Mouse (Mus musculus) heart, embryonic 16.5 days (tissue): Measurements from ENCODE around the gene Igf2bp2. TPM values are rescaled to one million over a fixed set of nuclear protein-coding genes. Genes with fewer than 3 reads are reported as not detected.

Source experiments
- ATAC-seq: fragments of 200-750 bp; cut with Nextera tagmentation; replicated peaks from 2 replicates; pipeline ENCODE4 v1.8.0; 2017; ENCODE audit warnings: moderate number of reproducible peaks; ENCODE audit not compliant: insufficient read depth, low FRiP score; ENCODE audit errors: extremely low read depth
- H3K27ac ChIP-seq: fragments of 300-500 bp; sonication (generic); 2 replicates; pipeline ENCODE4 v1.5.1; 2014; ENCODE audit warnings: mild to moderate bottlenecking, low read length, control low read depth, moderate library complexity
- H3K27me3 ChIP-seq: fragments of 300-500 bp; sonication (generic); 2 replicates; pipeline ENCODE4 v1.6.1; 2014; ENCODE audit warnings: low read length, mixed read lengths; ENCODE audit not compliant: control insufficient read depth, insufficient read depth
- H3K36me3 ChIP-seq: fragments of 300-500 bp; sonication (generic); 2 replicates; pipeline ENCODE4 v1.6.1; 2014; ENCODE audit not compliant: control insufficient read depth, insufficient read depth
- H3K4me1 ChIP-seq: fragments of 300-500 bp; sonication (generic); 2 replicates; pipeline ENCODE4 v1.6.1; 2014; ENCODE audit warnings: low read length, mixed read lengths; ENCODE audit not compliant: control insufficient read depth, insufficient read depth
- H3K4me2 ChIP-seq: fragments of 300-500 bp; sonication (generic); 2 replicates; pipeline ENCODE4 v1.6.1; 2014; ENCODE audit warnings: low read depth, mild to moderate bottlenecking, control low read depth, low read length
- H3K4me3 ChIP-seq: fragments of 300-500 bp; sonication (generic); 2 replicates; pipeline ENCODE4 v1.5.1; 2014; ENCODE audit warnings: mild to moderate bottlenecking, control low read depth, low read length
- H3K9ac ChIP-seq: fragments of 300-500 bp; sonication (generic); 2 replicates; pipeline ENCODE4 v1.6.1; 2014; ENCODE audit warnings: low read length, control low read depth
- H3K9me3 ChIP-seq: fragments of 300-500 bp; sonication (generic); replicated peaks from 2 replicates; pipeline ENCODE4 v1.6.1; 2016; ENCODE audit warnings: low read length; ENCODE audit not compliant: control insufficient read depth
- WGBS: fragments of 180-500 bp; shearing (Covaris S2); extraction: QIAGEN DNeasy Blood & Tissue Kit; methylation state at CpG from one replicate; pipeline ENCODE4 v1.1.7; 2014; 5-methylcytosine and 5-hydroxymethylcytosine counted together
- polyA plus RNA-seq: library from polyadenylated mRNA; unstranded; fragments of >200 nt; fragmentation: Nextera tagmentation; extraction: Ambion mirVana; gene quantifications from 2 replicates; pipeline ENCODE4 v1.2.1, GENCODE M21; 2015

Igf2bp2 gene
- polyA plus RNA-seq, 1 experiment from 2014 or later = 34.5 TPM

DNA sequence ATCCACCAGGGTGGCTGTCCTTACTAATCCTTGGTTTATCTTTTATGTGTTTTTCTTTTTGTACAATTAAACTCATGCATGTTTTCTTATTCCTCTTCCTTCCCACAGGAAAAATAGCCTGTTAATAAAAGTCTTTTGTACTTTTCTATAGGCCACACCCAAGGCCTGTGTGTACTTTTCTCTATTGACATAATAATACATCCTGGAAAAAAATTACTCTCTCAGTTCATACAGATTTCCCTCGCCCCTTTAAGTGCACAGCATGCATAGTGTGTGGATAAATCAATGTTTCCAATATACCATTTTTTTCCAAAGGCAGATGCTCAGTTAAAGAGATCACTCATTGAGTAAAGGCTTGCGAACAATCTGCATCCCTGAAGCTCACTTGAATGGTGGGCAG is 14.9 kb upstream of the Igf2bp2 start:
- Histone ChIP-seq H3K36me3 (no peaks in the 10 kb centered on the region), H3K27me3 (no peaks in the 10 kb centered on the region), H3K9ac (no peak overlapping the region), H3K4me3 (no peak overlapping the region), H3K27ac (no peak overlapping the region), H3K4me1 (no peaks in the 10 kb centered on the region), H3K4me2 (no peak overlapping the region), H3K9me3 (0 out of 2 replicates have a peak, but pooled peaks cover 5% of the 10 kb centered on the region)
- no peak for ATAC-seq
- 79% methylated on average over 2 of the region's 2 CpGs for WGBS

DNA sequence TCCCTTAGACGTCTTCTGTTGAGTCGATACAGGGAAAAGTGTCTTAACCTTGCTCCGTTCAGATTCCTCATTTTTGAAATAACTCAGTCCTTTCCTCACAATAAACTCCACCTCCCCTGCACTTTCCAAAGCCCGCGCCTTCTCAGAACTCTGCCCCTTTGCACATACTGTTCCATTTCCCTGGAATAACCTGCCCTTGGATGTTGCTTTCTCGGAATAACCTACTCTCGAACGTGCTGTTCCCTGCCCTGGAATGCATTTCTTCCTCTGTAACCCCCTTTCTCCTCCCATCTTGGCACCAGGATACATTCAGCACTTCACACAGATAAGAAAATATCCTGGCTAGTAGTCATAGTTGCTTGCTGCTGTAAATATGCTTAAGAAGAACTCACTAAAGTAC is 5.6 kb upstream of the Igf2bp2 start:
- Histone ChIP-seq H3K4me3 (no peak overlapping the region), H3K27ac (peak overlapping the region; percentile 33; the same call in 1 of the 2 replicates), H3K9me3 (no peaks in the 10 kb centered on the region), H3K9ac (no peak overlapping the region), H3K4me2 (peak overlapping the region; percentile 20; the same call in 1 of the 2 replicates), H3K4me1 (peaks cover 3% of the 10 kb centered on the region), H3K36me3 (no peaks in the 10 kb centered on the region), H3K27me3 (no peaks in the 10 kb centered on the region)
- 59% methylated on average over 8 of the region's 8 CpGs for WGBS
- peak; percentile 59; the same call in 1 of the 2 replicates for ATAC-seq

- ATAC-seq = no peak
- Histone ChIP-seq H3K27me3 (no peaks in the 10 kb centered on the region), H3K9me3 (no peaks in the 10 kb centered on the region), H3K4me1 (peaks cover 4% of the 10 kb centered on the region), H3K4me2 (no peak overlapping the region), H3K27ac (no peak overlapping the region), H3K9ac (no peak overlapping the region), H3K36me3 (no peaks in the 10 kb centered on the region), H3K4me3 (no peak overlapping the region)
- WGBS = 86% methylated on average over 5 of the region's 5 CpGs
Measured at GRCm38 (mm10) chr16:22165556-22165955, 2.5 kb upstream of the Igf2bp2 start.

GRCm38 (mm10) chr16:22164446-22164845 is 1.3 kb upstream of the Igf2bp2 start:
- H3K9me3 ChIP-seq = no peaks in the 10 kb centered on the region
- H3K4me3 ChIP-seq = no peak overlapping the region; the same call in 1 of the 2 replicates
- WGBS = 50% methylated on average over 8 of the region's 8 CpGs
- ATAC-seq = no peak
- H3K9ac ChIP-seq = no peak overlapping the region
- no peak overlapping the region for H3K27ac ChIP-seq
- H3K27me3 ChIP-seq = no peaks in the 10 kb centered on the region
- peak overlapping the region; percentile 84; the same call in 1 of the 2 replicates for H3K4me2 ChIP-seq
- H3K36me3 ChIP-seq = no peaks in the 10 kb centered on the region
- H3K4me1 ChIP-seq = peaks cover 10% of the 10 kb centered on the region

DNA sequence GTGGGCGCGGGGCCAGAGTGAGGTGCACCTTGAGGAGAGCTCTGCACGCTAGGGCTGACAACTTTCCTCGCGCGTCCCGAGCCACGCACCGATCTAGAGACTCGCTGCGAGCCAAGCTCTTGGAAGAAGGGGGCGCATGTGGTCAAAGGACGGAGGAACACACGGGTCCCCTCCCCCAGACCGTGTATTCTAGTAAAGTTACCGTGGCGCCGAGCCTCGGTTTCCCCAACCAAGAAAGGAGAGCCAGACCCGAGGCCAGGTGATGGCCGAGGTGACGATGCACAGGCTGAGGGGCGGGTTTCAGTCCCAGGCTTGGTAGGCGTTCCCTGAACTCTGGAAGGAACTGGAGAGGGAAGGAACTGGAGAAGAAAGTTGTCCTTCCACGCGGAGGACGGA is 355 bp upstream of the Igf2bp2 start:
- peak overlapping the region; percentile 84 for H3K4me2 ChIP-seq

GRCm38 (mm10) chr16:22162066-22162511 is 1.0 kb downstream of the Igf2bp2 start:
- under 1% methylated on average over 19 of the region's 19 CpGs for WGBS
- H3K27me3 ChIP-seq = no peaks in the 10 kb centered on the region
- ATAC-seq = 0 out of 2 replicates have a peak, but pooled peaks have one; percentile 4
- H3K9ac ChIP-seq = peak overlapping the region; percentile 99
- no peaks in the 10 kb centered on the region for H3K9me3 ChIP-seq
- H3K27ac ChIP-seq = peak overlapping the region; percentile 91
- peak overlapping the region; percentile 94 for H3K4me3 ChIP-seq
- peaks cover 9% of the 10 kb centered on the region for H3K4me1 ChIP-seq
- no peaks in the 10 kb centered on the region for H3K36me3 ChIP-seq
- peak overlapping the region; percentile 84 for H3K4me2 ChIP-seq

More for the DNA sequence above, 355 bp upstream of the Igf2bp2 start:
- H3K36me3 ChIP-seq = no peaks in the 10 kb centered on the region
- peak overlapping the region; percentile 99 for H3K9ac ChIP-seq
- no peaks in the 10 kb centered on the region for H3K27me3 ChIP-seq
- 1% methylated on average over 27 of the region's 27 CpGs for WGBS
- H3K4me1 ChIP-seq = peaks cover 9% of the 10 kb centered on the region
- H3K27ac ChIP-seq = peak overlapping the region; percentile 91
- H3K9me3 ChIP-seq = no peaks in the 10 kb centered on the region
- ATAC-seq = peak; percentile 58
- peak overlapping the region; percentile 94 for H3K4me3 ChIP-seq

GRCm38 (mm10) chr16:22161351-22162065 is 1.6 kb downstream of the Igf2bp2 start:
- no peak for ATAC-seq
- peaks cover 9% of the 10 kb centered on the region for H3K4me1 ChIP-seq
- peak overlapping the region; percentile 91 for H3K27ac ChIP-seq
- peak overlapping the region; percentile 94 for H3K4me3 ChIP-seq
- under 1% methylated on average over 71 of the region's 71 CpGs for WGBS
- no peaks in the 10 kb centered on the region for H3K27me3 ChIP-seq
- H3K9me3 ChIP-seq = no peaks in the 10 kb centered on the region
- H3K36me3 ChIP-seq = no peaks in the 10 kb centered on the region
- H3K9ac ChIP-seq = peak overlapping the region; percentile 99
- peak overlapping the region; percentile 84 for H3K4me2 ChIP-seq

- no peak for ATAC-seq
- Histone ChIP-seq H3K9me3 (no peaks in the 10 kb centered on the region), H3K4me2 (peak overlapping the region; percentile 84), H3K4me3 (peak overlapping the region; percentile 94), H3K36me3 (no peaks in the 10 kb centered on the region), H3K27me3 (no peaks in the 10 kb centered on the region), H3K4me1 (peaks cover 9% of the 10 kb centered on the region), H3K9ac (peak overlapping the region; percentile 99), H3K27ac (no peak overlapping the region)
- 3% methylated on average over 16 of the region's 16 CpGs for WGBS
Measured at GRCm38 (mm10) chr16:22160386-22161145, 2.5 kb downstream of the Igf2bp2 start.
